Mouse (Mus musculus): ENCODE results near the gene Dlg1.

GRCm38 (mm10) chr16:31837362-31837761, 174.1 kb downstream of the Dlg1 start:
- TF ChIP-seq CTCF (IDR thresholded peaks at IDR 0.05; ENCODE audit: extremely low read depth, insufficient read depth, low read length) = no peak
- no peak for TF ChIP-seq POLR2A (IDR thresholded peaks at IDR 0.05; ENCODE audit: extremely low read depth, insufficient read depth, low read length)
